ENCODE assay signal across 26 mouse cellular contexts in the genomic region with DNA sequence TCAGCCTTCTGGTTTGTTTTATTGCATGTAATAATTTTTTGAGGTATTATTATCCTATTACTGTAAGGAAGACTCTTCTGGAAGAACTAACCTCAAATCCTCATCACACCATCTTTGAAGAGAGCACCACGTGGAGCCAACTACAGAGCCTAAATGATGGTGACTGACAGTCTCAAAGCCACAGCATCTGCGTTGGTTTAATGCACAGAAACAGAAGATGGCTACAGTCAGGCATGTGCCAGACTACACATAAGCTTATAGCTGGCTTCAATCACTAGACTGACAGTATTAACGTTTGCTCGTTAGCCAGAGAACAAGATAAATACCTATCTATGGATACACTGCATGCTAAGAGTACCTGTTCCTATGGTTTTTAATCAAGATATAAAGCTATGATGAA. TPM values are rescaled to one million over a fixed set of nuclear protein-coding genes. Genes with fewer than 3 reads are reported as not detected.
DNase-seq lines count a peak whose midpoint lies in the region; ATAC-seq and TF ChIP-seq lines count a peak whose summit lies in the region.
"Had no signal": no experiment of that assay in that cellular context is flagged by ENCODE, and none has a peak within 500 bp of the region (broad histone marks: within the 10 kb centered on the region; RNA-seq: fewer than 3 reads in every experiment).

No protein-coding gene starts in this region.

- 56% methylated on average over 4 of the region's 4 CpGs for WGBS in embryonic facial prominence, embryonic 14.5 days
- WGBS in embryonic facial prominence, embryonic 10.5 days, result 84% methylated on average over 4 of the region's 4 CpGs
- WGBS in forebrain, embryonic 14.5 days, result 45% methylated on average over 4 of the region's 4 CpGs
- 75% methylated on average over 4 of the region's 4 CpGs for WGBS in forebrain, embryonic 12.5 days
- 50% methylated on average over 4 of the region's 4 CpGs for WGBS in forebrain, embryonic 16.5 days
- WGBS in forebrain, embryonic 11.5 days, result 81% methylated on average over 4 of the region's 4 CpGs

- H3K9ac ChIP-seq in embryonic facial prominence, embryonic 14.5 days (ENCODE audit: low read depth, low read length), result no peak overlapping the region
- no peak overlapping the region for H3K9ac ChIP-seq in forebrain, embryonic 14.5 days (ENCODE audit: low read length)
- no peak overlapping the region for H3K9ac ChIP-seq in forebrain, embryonic 12.5 days
- H3K9ac ChIP-seq in forebrain, embryonic 16.5 days (replicated peaks; ENCODE audit: low read depth, low read length), result no peak overlapping the region
- H3K9ac ChIP-seq in forebrain, embryonic 11.5 days (ENCODE audit: low read length), result no peak overlapping the region
- H3K9ac ChIP-seq: embryonic facial prominence, embryonic 12.5 days; embryonic facial prominence, embryonic 15.5 days had no signal

- H3K4me2 ChIP-seq in embryonic facial prominence, embryonic 14.5 days (ENCODE audit: low read depth, low read length), result no peak overlapping the region
- H3K4me2 ChIP-seq in forebrain, embryonic 14.5 days (ENCODE audit: low read length), result no peak overlapping the region
- H3K4me2 ChIP-seq in forebrain, embryonic 12.5 days, result no peak overlapping the region
- no peak overlapping the region for H3K4me2 ChIP-seq in forebrain, embryonic 16.5 days (ENCODE audit: low read length)
- H3K4me2 ChIP-seq in forebrain, embryonic 11.5 days (ENCODE audit: low read depth, low read length, severe bottlenecking), result no peak overlapping the region
- H3K4me2 ChIP-seq: embryonic facial prominence, embryonic 12.5 days; embryonic facial prominence, embryonic 15.5 days had no signal

- TF ChIP-seq CTCF in brain, embryonic 14.5 days (IDR thresholded peaks at IDR 0.05; ENCODE audit: borderline replicate concordance, extremely low read depth, insufficient read depth, insufficient read length), result no peak

- peaks cover 5% of the 10 kb centered on the region; the same call in 1 of the 2 replicates for H3K4me1 ChIP-seq in embryonic facial prominence, embryonic 14.5 days (ENCODE audit: control insufficient read depth, insufficient read depth, low read length)
- H3K4me1 ChIP-seq in embryonic facial prominence, embryonic 10.5 days, result peaks cover 34% of the 10 kb centered on the region
- 0 out of 2 replicates have a peak, but pooled peaks cover 7% of the 10 kb centered on the region for H3K4me1 ChIP-seq in forebrain, embryonic 14.5 days (ENCODE audit: control insufficient read depth, insufficient read depth, low read length)
- H3K4me1 ChIP-seq in forebrain, embryonic 12.5 days, result no peaks in the 10 kb centered on the region
- no peaks in the 10 kb centered on the region; the same call in 1 of the 2 replicates for H3K4me1 ChIP-seq in forebrain, embryonic 16.5 days (replicated peaks; ENCODE audit: control insufficient read depth, insufficient read depth, low read length)
- H3K4me1 ChIP-seq in forebrain, embryonic 11.5 days (replicated peaks; ENCODE audit: control insufficient read depth, insufficient read depth, low read length), result no peaks in the 10 kb centered on the region

- no peak overlapping the region for H3K27ac ChIP-seq in embryonic facial prominence, embryonic 14.5 days (replicated peaks; ENCODE audit: low read depth, low read length)
- no peak overlapping the region for H3K27ac ChIP-seq in embryonic facial prominence, embryonic 10.5 days (replicated peaks)
- no peak overlapping the region for H3K27ac ChIP-seq in forebrain, embryonic 14.5 days (ENCODE audit: low read depth, low read length)
- no peak overlapping the region for H3K27ac ChIP-seq in forebrain, embryonic 12.5 days
- H3K27ac ChIP-seq in forebrain, embryonic 16.5 days (ENCODE audit: low read length), result no peak overlapping the region
- no peak overlapping the region for H3K27ac ChIP-seq in forebrain, embryonic 11.5 days (ENCODE audit: low read depth, low read length)
- H3K27ac ChIP-seq: embryonic facial prominence, embryonic 12.5 days; embryonic facial prominence, embryonic 15.5 days had no signal

- H3K4me3 ChIP-seq in embryonic facial prominence, embryonic 14.5 days (ENCODE audit: low read depth, low read length), result no peak overlapping the region
- no peak overlapping the region for H3K4me3 ChIP-seq in embryonic facial prominence, embryonic 10.5 days
- H3K4me3 ChIP-seq in forebrain, embryonic 14.5 days (ENCODE audit: low read depth, low read length), result no peak overlapping the region
- H3K4me3 ChIP-seq in forebrain, embryonic 12.5 days (replicated peaks), result no peak overlapping the region
- no peak overlapping the region for H3K4me3 ChIP-seq in forebrain, embryonic 16.5 days (replicated peaks; ENCODE audit: low read length)
- H3K4me3 ChIP-seq in forebrain, embryonic 11.5 days (ENCODE audit: low read depth, low read length), result no peak overlapping the region
- H3K4me3 ChIP-seq: embryonic facial prominence, embryonic 12.5 days; embryonic facial prominence, embryonic 15.5 days; erythroblast, embryonic 14.5 days had no signal

- TF ChIP-seq POLR2A in brain, embryonic 14.5 days (IDR thresholded peaks at IDR 0.05; ENCODE audit: borderline replicate concordance, extremely low read depth, insufficient read depth, insufficient read length, poor library complexity, severe bottlenecking), result no peak

- H3K27me3 ChIP-seq in embryonic facial prominence, embryonic 14.5 days (replicated peaks; ENCODE audit: control insufficient read depth, insufficient read depth, low read length), result no peaks in the 10 kb centered on the region
- no peaks in the 10 kb centered on the region for H3K27me3 ChIP-seq in embryonic facial prominence, embryonic 10.5 days (replicated peaks; ENCODE audit: low read depth, poor library complexity, severe bottlenecking)
- no peaks in the 10 kb centered on the region for H3K27me3 ChIP-seq in forebrain, embryonic 14.5 days (replicated peaks; ENCODE audit: control insufficient read depth, insufficient read depth, low read length)
- H3K27me3 ChIP-seq in forebrain, embryonic 12.5 days, result no peaks in the 10 kb centered on the region
- no peaks in the 10 kb centered on the region for H3K27me3 ChIP-seq in forebrain, embryonic 16.5 days (replicated peaks; ENCODE audit: control insufficient read depth, insufficient read depth, low read length)
- H3K27me3 ChIP-seq in forebrain, embryonic 11.5 days (ENCODE audit: control insufficient read depth, insufficient read depth, low read length), result no peaks in the 10 kb centered on the region
- H3K27me3 ChIP-seq: CH12.LX; embryonic facial prominence, embryonic 12.5 days; embryonic facial prominence, embryonic 15.5 days; Patski had no signal

- ATAC-seq in embryonic facial prominence, embryonic 14.5 days (ENCODE audit: low read depth), result no peak
- peak; percentile 79 for ATAC-seq in forebrain, embryonic 14.5 days
- no peak for ATAC-seq in forebrain, embryonic 12.5 days (ENCODE audit: low FRiP score)
- peak; percentile 64; the same call in 1 of the 2 replicates for ATAC-seq in forebrain, embryonic 16.5 days
- ATAC-seq in forebrain, embryonic 11.5 days (replicated peaks; ENCODE audit: low FRiP score), result no peak
- ATAC-seq: activated CD4-positive, CD25-positive, alpha-beta regulatory T cell, adult 4 months; CD4-positive, CD25-positive, alpha-beta regulatory T cell, adult 4 months; Patski had no signal

- H3K9me3 ChIP-seq in embryonic facial prominence, embryonic 14.5 days (ENCODE audit: control insufficient read depth, low read length), result no peaks in the 10 kb centered on the region
- no peaks in the 10 kb centered on the region for H3K9me3 ChIP-seq in embryonic facial prominence, embryonic 10.5 days
- no peaks in the 10 kb centered on the region for H3K9me3 ChIP-seq in forebrain, embryonic 14.5 days (replicated peaks; ENCODE audit: control insufficient read depth, low read length)
- no peaks in the 10 kb centered on the region for H3K9me3 ChIP-seq in forebrain, embryonic 12.5 days
- no peaks in the 10 kb centered on the region for H3K9me3 ChIP-seq in forebrain, embryonic 16.5 days (ENCODE audit: control insufficient read depth, low read length)
- no peaks in the 10 kb centered on the region for H3K9me3 ChIP-seq in forebrain, embryonic 11.5 days (ENCODE audit: control insufficient read depth, low read length)
- H3K9me3 ChIP-seq: embryonic facial prominence, embryonic 12.5 days; embryonic facial prominence, embryonic 15.5 days had no signal

- no peaks in the 10 kb centered on the region for H3K36me3 ChIP-seq in embryonic facial prominence, embryonic 14.5 days (ENCODE audit: control insufficient read depth, insufficient read depth, low read length)
- peaks cover under 1% of the 10 kb centered on the region; the same call in 1 of the 2 replicates for H3K36me3 ChIP-seq in embryonic facial prominence, embryonic 10.5 days (replicated peaks)
- no peaks in the 10 kb centered on the region for H3K36me3 ChIP-seq in forebrain, embryonic 14.5 days (ENCODE audit: control insufficient read depth, insufficient read depth, low read length)
- H3K36me3 ChIP-seq in forebrain, embryonic 12.5 days (replicated peaks), result no peaks in the 10 kb centered on the region
- H3K36me3 ChIP-seq in forebrain, embryonic 16.5 days (ENCODE audit: control insufficient read depth, insufficient read depth), result no peaks in the 10 kb centered on the region
- no peaks in the 10 kb centered on the region for H3K36me3 ChIP-seq in forebrain, embryonic 11.5 days (ENCODE audit: control insufficient read depth, insufficient read depth, low read length)
- H3K36me3 ChIP-seq: embryonic facial prominence, embryonic 12.5 days; embryonic facial prominence, embryonic 15.5 days; G1E had no signal

- DNase-seq in embryonic facial prominence, embryonic 14.5 days (ENCODE audit: low spot score), result peak; percentile 43
- no peak for DNase-seq in embryonic facial prominence, embryonic 10.5 days (ENCODE audit: low spot score)
- DNase-seq in forebrain, embryonic 14.5 days (ENCODE audit: low spot score), result peak; percentile 73
- DNase-seq in forebrain, embryonic 11.5 days (ENCODE audit: low spot score), result no peak
- DNase-seq in brain, embryonic 14.5 days (ENCODE audit: low read depth), result peak; percentile 83
- DNase-seq: adrenal gland, adult 8-10 months; adrenal gland, postnatal 14 days; adrenal gland, postnatal 36 days; B cell, adult 2 months; cerebellum, adult 11 months; cerebellum, adult 18-20 months; cerebellum, adult 8-10 months; cerebellum, adult 9-11 months; cerebellum, postnatal 14 days; cerebellum, postnatal 36 days; embryo, embryonic 11 days had no signal

RNA-seq across cellular contexts. Expression of gene Prickle1, which starts 59.5 kb away (rescaled TPM):
- 35.7 and 43.5 TPM in 2 replicates for polyA plus RNA-seq in embryonic facial prominence, embryonic 14.5 days (2014; fragmentation: Nextera tagmentation; extraction: Ambion mirVana)
- polyA plus RNA-seq in embryonic facial prominence, embryonic 10.5 days (2016; fragmentation: Nextera tagmentation; extraction: Ambion mirVana), result 17.2 and 20.4 TPM in 2 replicates
- 11.0 and 15.6 TPM in 2 replicates for polyA plus RNA-seq in forebrain, embryonic 14.5 days (2014; fragmentation: Nextera tagmentation; extraction: Ambion mirVana)
- polyA plus RNA-seq in forebrain, embryonic 12.5 days (2016; fragmentation: Nextera tagmentation; extraction: Ambion mirVana), result 9.0 and 11.0 TPM in 2 replicates
- polyA plus RNA-seq in forebrain, embryonic 16.5 days (2015; fragmentation: Nextera tagmentation; extraction: Ambion mirVana), result 20.7 and 24.9 TPM in 2 replicates
- polyA plus RNA-seq in forebrain, embryonic 11.5 days (2014; fragmentation: Nextera tagmentation; extraction: Ambion mirVana), result 11.6 and 12.4 TPM in 2 replicates
- polyA plus RNA-seq in brain, embryonic 14.5 days (2012; rRNA removed), result 6.1 and 10.4 TPM in 2 replicates
- polyA plus RNA-seq: G1E had no signal

Comparison
In these comparisons a context has a peak if more than half of its experiments do, and no peak if none do; other contexts are left out.
1. ATAC-seq: peak in forebrain, embryonic 14.5 days (single experiment) and forebrain, embryonic 16.5 days (single experiment); none in embryonic facial prominence, embryonic 14.5 days (single experiment), forebrain, embryonic 12.5 days (single experiment) and forebrain, embryonic 11.5 days (single experiment).
2. DNase-seq: peak in embryonic facial prominence, embryonic 14.5 days (single experiment), forebrain, embryonic 14.5 days (single experiment) and brain, embryonic 14.5 days (single experiment); none in embryonic facial prominence, embryonic 10.5 days (single experiment) and forebrain, embryonic 11.5 days (single experiment).